In the genomic region with DNA sequence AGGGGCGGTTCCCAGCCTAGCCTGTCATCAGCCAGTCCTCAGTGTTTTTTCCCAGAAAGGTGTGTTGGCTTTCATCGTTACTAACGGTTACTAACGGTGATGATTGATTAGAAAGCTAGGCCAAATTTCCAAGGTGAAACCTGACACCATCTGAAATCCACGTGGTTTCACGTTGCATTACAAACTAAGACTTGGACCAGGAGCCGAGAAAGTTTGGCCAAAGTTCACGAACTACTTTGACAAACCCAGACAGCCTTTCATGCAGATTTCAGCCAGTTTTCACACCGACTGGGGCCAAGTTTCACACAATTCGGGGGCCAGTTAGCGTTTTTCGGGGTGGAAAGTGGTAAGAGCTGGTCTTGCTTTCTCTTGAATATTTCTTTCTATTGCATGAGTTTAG, we compare ENCODE assay signal across 18 mouse cellular contexts.
DNase-seq lines count a peak whose midpoint lies in the region; ATAC-seq and TF ChIP-seq lines count a peak whose summit lies in the region.
"Had no signal": no experiment of that assay in that cellular context is flagged by ENCODE, and none has a peak within 500 bp of the region (broad histone marks: within the 10 kb centered on the region; RNA-seq: fewer than 3 reads in every experiment).

No protein-coding gene starts in this region.

- TF ChIP-seq CTCF in stomach, postnatal 0 days (IDR thresholded peaks at IDR 0.05; ENCODE audit: low read depth), result no peak

- H3K36me3 ChIP-seq in heart, embryonic 11.5 days (ENCODE audit: control insufficient read depth, insufficient read depth, low read length), result no peaks in the 10 kb centered on the region
- no peaks in the 10 kb centered on the region for H3K36me3 ChIP-seq in embryonic facial prominence, embryonic 15.5 days
- H3K36me3 ChIP-seq in stomach, postnatal 0 days (ENCODE audit: control insufficient read depth, insufficient read depth, low read length), result no peaks in the 10 kb centered on the region
- H3K36me3 ChIP-seq: embryonic facial prominence, embryonic 12.5 days; forebrain, embryonic 10.5 days; hindbrain, embryonic 10.5 days; midbrain, embryonic 13.5 days; neural tube, embryonic 15.5 days had no signal

- TF ChIP-seq EP300 in stomach, postnatal 0 days (optimal IDR thresholded peaks at IDR 0.05), result no peak

- peak; percentile 19 for DNase-seq in heart, postnatal 4 days
- DNase-seq in lung, postnatal 36 days, result peak; percentile 1
- DNase-seq in lung, postnatal 4 days, result no peak
- DNase-seq in stomach, postnatal 0 days (ENCODE audit: low spot score), result no peak
- no peak for DNase-seq in cerebellum, adult 11 months
- DNase-seq: cerebellum, adult 9-11 months; gastrocnemius, postnatal 10 days; kidney, adult 18-20 months; liver, postnatal 0 days; thymus, postnatal 4 days had no signal

- H3K9me3 ChIP-seq in heart, embryonic 11.5 days (replicated peaks; ENCODE audit: control insufficient read depth, low read length), result no peaks in the 10 kb centered on the region
- H3K9me3 ChIP-seq in embryonic facial prominence, embryonic 15.5 days (replicated peaks), result no peaks in the 10 kb centered on the region
- H3K9me3 ChIP-seq in stomach, postnatal 0 days (ENCODE audit: control insufficient read depth, low read length), result no peaks in the 10 kb centered on the region
- H3K9me3 ChIP-seq: embryonic facial prominence, embryonic 12.5 days; forebrain, embryonic 10.5 days; hindbrain, embryonic 10.5 days; midbrain, embryonic 13.5 days; neural tube, embryonic 15.5 days had no signal

- ATAC-seq in heart, embryonic 11.5 days (replicated peaks; ENCODE audit: insufficient number of reproducible peaks, low FRiP score, low TSS enrichment), result no peak
- ATAC-seq in embryonic facial prominence, embryonic 15.5 days (ENCODE audit: insufficient number of reproducible peaks, low FRiP score, low TSS enrichment, low read depth), result no peak; the same call in 1 of the 2 replicates
- 0 out of 2 replicates have a peak, but pooled peaks have one; percentile 15 for ATAC-seq in stomach, postnatal 0 days (ENCODE audit: low FRiP score, low TSS enrichment)
- ATAC-seq: liver, postnatal 0 days; midbrain, embryonic 13.5 days had no signal

- H3K4me2 ChIP-seq in heart, embryonic 11.5 days, result no peak overlapping the region
- H3K4me2 ChIP-seq in embryonic facial prominence, embryonic 15.5 days (replicated peaks), result peak overlapping the region; percentile 12
- no peak overlapping the region for H3K4me2 ChIP-seq in stomach, postnatal 0 days (replicated peaks; ENCODE audit: low read depth)
- H3K4me2 ChIP-seq: embryonic facial prominence, embryonic 12.5 days; midbrain, embryonic 13.5 days; neural tube, embryonic 15.5 days had no signal

- no peak overlapping the region for H3K27ac ChIP-seq in heart, embryonic 11.5 days (ENCODE audit: low read depth, low read length)
- peak overlapping the region; percentile 58 for H3K27ac ChIP-seq in embryonic facial prominence, embryonic 15.5 days (replicated peaks)
- no peak overlapping the region for H3K27ac ChIP-seq in stomach, postnatal 0 days (replicated peaks)
- H3K27ac ChIP-seq: embryonic facial prominence, embryonic 12.5 days; forebrain, embryonic 10.5 days; hindbrain, embryonic 10.5 days; midbrain, embryonic 13.5 days; neural tube, embryonic 15.5 days had no signal

- no peak overlapping the region for H3K9ac ChIP-seq in heart, embryonic 11.5 days (ENCODE audit: low read depth, low read length)
- no peak overlapping the region for H3K9ac ChIP-seq in embryonic facial prominence, embryonic 15.5 days
- no peak overlapping the region for H3K9ac ChIP-seq in stomach, postnatal 0 days (ENCODE audit: low read length)
- H3K9ac ChIP-seq: embryonic facial prominence, embryonic 12.5 days; liver, postnatal 0 days; midbrain, embryonic 13.5 days; neural tube, embryonic 15.5 days had no signal

- H3K27me3 ChIP-seq in heart, embryonic 11.5 days (ENCODE audit: control insufficient read depth, insufficient read depth, low read length), result no peaks in the 10 kb centered on the region
- H3K27me3 ChIP-seq in embryonic facial prominence, embryonic 15.5 days, result no peaks in the 10 kb centered on the region
- H3K27me3 ChIP-seq in stomach, postnatal 0 days (ENCODE audit: control insufficient read depth, insufficient read depth, low read length), result no peaks in the 10 kb centered on the region
- H3K27me3 ChIP-seq: embryonic facial prominence, embryonic 12.5 days; midbrain, embryonic 13.5 days; neural tube, embryonic 15.5 days had no signal

- H3K4me1 ChIP-seq in heart, embryonic 11.5 days (ENCODE audit: control insufficient read depth, insufficient read depth, low read length), result no peaks in the 10 kb centered on the region
- H3K4me1 ChIP-seq in embryonic facial prominence, embryonic 15.5 days, result peaks cover 9% of the 10 kb centered on the region
- no peaks in the 10 kb centered on the region for H3K4me1 ChIP-seq in stomach, postnatal 0 days (replicated peaks; ENCODE audit: control insufficient read depth, insufficient read depth)
- H3K4me1 ChIP-seq: forebrain, embryonic 10.5 days; hindbrain, embryonic 10.5 days; neural tube, embryonic 15.5 days had no signal

- 54% methylated on average over 12 of the region's 12 CpGs for WGBS in heart, embryonic 11.5 days (ENCODE audit: insufficient replicate concordance)
- 42% methylated on average over 12 of the region's 12 CpGs for WGBS in embryonic facial prominence, embryonic 15.5 days
- 36% methylated on average over 12 of the region's 12 CpGs for WGBS in stomach, postnatal 0 days

- no peak overlapping the region for H3K4me3 ChIP-seq in heart, embryonic 11.5 days (ENCODE audit: low read depth, low read length)
- H3K4me3 ChIP-seq in embryonic facial prominence, embryonic 15.5 days (replicated peaks), result no peak overlapping the region
- H3K4me3 ChIP-seq in stomach, postnatal 0 days (ENCODE audit: low read depth, low read length), result no peak overlapping the region
- H3K4me3 ChIP-seq: embryonic facial prominence, embryonic 12.5 days; forebrain, embryonic 10.5 days; hindbrain, embryonic 10.5 days; midbrain, embryonic 13.5 days; myocyte; neural tube, embryonic 15.5 days had no signal

Comparison
In these comparisons a context has a peak if more than half of its experiments do, and no peak if none do; other contexts are left out.
1. DNase-seq: peak in heart, postnatal 4 days (single experiment) and lung, postnatal 36 days (single experiment); none in lung, postnatal 4 days (0 of 2), stomach, postnatal 0 days (single experiment) and cerebellum, adult 11 months (single experiment).